Mouse (Mus musculus) hindbrain, embryonic 13.5 days (tissue): ENCODE measurements around the gene Cryzl1. TPM values are rescaled to one million over a fixed set of nuclear protein-coding genes. Genes with fewer than 3 reads are reported as not detected.

ENCODE experiments used
- ATAC-seq: fragments of 200-750 bp; cut with Nextera tagmentation; 2 replicates; pipeline ENCODE4 v1.8.0; 2017; ENCODE audit warnings: moderate TSS enrichment; ENCODE audit not compliant: low FRiP score
- H3K27ac ChIP-seq: fragments of 300-500 bp; sonication (generic); 2 replicates; pipeline ENCODE4 v1.5.1; 2015; ENCODE audit warnings: inconsistent platforms, mild to moderate bottlenecking, moderate library complexity
- H3K27me3 ChIP-seq: fragments of 300-500 bp; sonication (generic); 2 replicates; pipeline ENCODE4 v1.6.1; 2015; ENCODE audit warnings: mild to moderate bottlenecking, inconsistent platforms
- H3K36me3 ChIP-seq: fragments of 300-500 bp; sonication (generic); 2 replicates; pipeline ENCODE4 v1.6.1; 2015; ENCODE audit warnings: mild to moderate bottlenecking, inconsistent platforms
- H3K4me1 ChIP-seq: fragments of 300-500 bp; sonication (generic); replicated peaks from 2 replicates; pipeline ENCODE4 v1.6.1; 2015; ENCODE audit warnings: inconsistent platforms
- H3K4me2 ChIP-seq: fragments of 300-500 bp; sonication (generic); 2 replicates; pipeline ENCODE4 v1.6.1; 2015; ENCODE audit warnings: inconsistent platforms, mild to moderate bottlenecking, moderate library complexity
- H3K4me3 ChIP-seq: fragments of 300-500 bp; sonication (generic); 2 replicates; pipeline ENCODE4 v1.5.1; 2015; ENCODE audit warnings: mild to moderate bottlenecking, inconsistent platforms
- H3K9ac ChIP-seq: fragments of 300-500 bp; sonication (generic); 2 replicates; pipeline ENCODE4 v1.6.1; 2015; ENCODE audit warnings: mild to moderate bottlenecking, inconsistent platforms
- H3K9me3 ChIP-seq: fragments of 300-500 bp; sonication (generic); 2 replicates; pipeline ENCODE4 v1.6.1; 2016; ENCODE audit warnings: inconsistent platforms
- WGBS: fragments of 180-500 bp; shearing (Covaris S2); methylation state at CpG from one replicate; pipeline ENCODE4 v1.1.7; 2015; 5-methylcytosine and 5-hydroxymethylcytosine counted together
- polyA plus RNA-seq: library from polyadenylated mRNA; unstranded; fragments of >200 nt; fragmentation: Nextera tagmentation; extraction: Ambion mirVana; gene quantifications from 2 replicates; pipeline ENCODE4 v1.2.1, GENCODE M21; 2015

The Cryzl1 gene
- polyA plus RNA-seq, 1 experiment from 2014 or later: 95.5 TPM

DNA sequence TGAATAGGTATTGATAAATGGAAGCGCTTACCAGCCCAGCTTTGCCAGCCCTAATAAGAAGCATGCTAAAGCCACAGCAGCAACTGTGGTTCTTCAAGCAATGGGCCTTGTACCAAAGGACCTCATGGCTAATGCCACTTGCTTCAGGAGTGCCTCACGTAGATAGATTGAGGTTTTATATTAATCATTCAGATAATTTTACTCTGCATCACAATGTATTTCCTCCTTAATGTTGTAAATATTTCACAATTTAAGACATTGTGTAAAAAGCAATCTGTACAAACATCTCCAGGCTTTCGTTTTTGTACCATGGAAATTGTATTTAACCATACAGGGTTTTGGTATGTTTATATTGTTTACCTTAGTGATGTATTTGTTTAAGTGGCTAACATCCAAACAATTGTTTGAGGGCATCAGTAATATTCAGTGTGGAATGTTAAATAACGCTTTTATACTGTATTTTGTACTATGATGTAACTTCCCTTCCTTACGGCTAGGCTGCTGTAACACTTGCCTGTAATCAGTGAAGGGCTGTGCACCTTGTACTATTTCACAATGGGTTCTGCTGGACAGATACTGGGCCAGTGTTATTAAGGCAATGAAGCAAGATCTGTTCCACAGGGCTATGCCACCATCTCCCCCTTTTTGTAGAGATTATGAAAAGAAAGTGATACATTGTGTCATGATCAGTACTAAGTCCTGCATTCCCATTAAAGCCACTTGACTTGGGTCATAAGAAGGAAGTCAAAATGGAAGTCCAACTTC is 50.4 kb downstream of the Cryzl1 start:
- ATAC-seq: no peak

DNA sequence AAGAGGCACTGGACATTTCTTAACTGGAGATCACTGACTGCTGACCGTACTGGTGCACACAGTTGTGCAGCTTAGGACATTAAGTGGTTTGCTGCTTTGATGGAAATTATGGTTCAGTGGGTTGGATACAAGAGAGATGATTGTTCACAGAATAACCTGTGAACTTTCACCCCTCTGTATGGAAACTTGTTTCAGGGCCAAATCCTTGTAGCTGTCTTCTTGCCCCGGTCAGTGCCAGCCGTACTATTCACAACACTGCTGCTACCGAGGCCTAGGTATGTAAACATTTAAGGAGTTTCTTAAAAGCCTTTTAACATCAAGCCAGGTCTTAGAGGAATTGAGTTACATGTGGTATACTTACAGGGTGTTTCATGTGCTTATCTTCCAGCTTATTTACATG is 54.3 kb downstream of the Cryzl1 start:
- H3K4me2 ChIP-seq: no peak overlapping the region
- WGBS: 93% methylated on average over 4 of the region's 4 CpGs
- no peak overlapping the region for H3K4me3 ChIP-seq
- no peak overlapping the region for H3K27ac ChIP-seq
- ATAC-seq: no peak
- no peaks in the 10 kb centered on the region for H3K27me3 ChIP-seq
- no peaks in the 10 kb centered on the region for H3K9me3 ChIP-seq
- peaks cover 83% of the 10 kb centered on the region for H3K36me3 ChIP-seq
- H3K9ac ChIP-seq: no peak overlapping the region
- H3K4me1 ChIP-seq: no peaks in the 10 kb centered on the region

More for the DNA sequence above, 50.4 kb downstream of the Cryzl1 start:
- no peak overlapping the region for H3K4me3 ChIP-seq
- H3K27me3 ChIP-seq: no peaks in the 10 kb centered on the region
- no peak overlapping the region for H3K4me2 ChIP-seq
- H3K27ac ChIP-seq: no peak overlapping the region
- no peaks in the 10 kb centered on the region for H3K9me3 ChIP-seq
- 94% methylated on average over 5 of the region's 5 CpGs for WGBS
- no peak overlapping the region for H3K9ac ChIP-seq
- H3K4me1 ChIP-seq: no peaks in the 10 kb centered on the region
- H3K36me3 ChIP-seq: peaks cover 84% of the 10 kb centered on the region

DNA sequence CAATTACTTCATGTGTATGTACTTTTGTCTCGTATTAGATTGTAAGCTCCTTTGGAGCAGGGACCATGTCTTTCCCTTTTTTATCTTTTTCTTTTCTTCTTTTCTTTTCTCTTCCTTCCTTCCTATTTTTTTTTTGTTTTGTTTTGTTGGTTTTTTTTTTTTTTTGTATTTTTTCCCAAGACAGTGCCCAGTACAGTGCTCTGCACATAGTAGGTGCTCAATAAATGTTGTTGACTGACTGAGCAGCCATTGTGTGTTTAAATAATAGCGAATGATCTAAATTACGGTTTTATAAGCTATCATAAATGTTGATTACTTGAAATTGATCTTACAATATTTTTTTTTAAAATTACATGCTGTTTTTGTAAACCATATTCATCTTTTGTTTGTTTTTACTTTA is 65.0 kb downstream of the Cryzl1 start:
- WGBS: 97% methylated on average over 3 of the region's 3 CpGs
- Histone ChIP-seq H3K27me3 (no peaks in the 10 kb centered on the region), H3K4me1 (peaks cover 10% of the 10 kb centered on the region), H3K4me2 (no peak overlapping the region), H3K36me3 (peaks cover 82% of the 10 kb centered on the region), H3K9me3 (no peaks in the 10 kb centered on the region), H3K27ac (no peak overlapping the region), H3K4me3 (no peak overlapping the region), H3K9ac (no peak overlapping the region)
- no peak for ATAC-seq

DNA sequence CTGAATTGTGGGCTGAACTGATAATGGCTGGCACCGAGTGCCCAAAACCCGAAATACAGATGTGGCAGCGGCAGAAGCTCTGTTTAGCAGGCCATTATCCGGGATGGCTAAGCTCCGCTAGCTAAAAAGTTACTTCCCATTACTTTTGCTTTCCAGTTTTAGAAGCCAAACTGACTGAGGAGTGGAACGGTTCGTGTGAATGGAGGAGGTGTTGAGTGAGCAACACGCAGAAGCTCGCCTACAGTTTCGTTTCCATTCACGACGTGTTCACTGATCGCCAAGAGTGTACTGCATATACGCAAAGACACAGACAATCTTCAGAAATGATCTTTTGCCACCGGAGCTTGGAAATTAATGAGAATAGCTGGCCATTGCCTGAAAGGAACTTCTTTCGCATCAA is 66.4 kb downstream of the Cryzl1 start:
- ATAC-seq: no peak
- WGBS: 95% methylated on average over 16 of the region's 16 CpGs

DNA sequence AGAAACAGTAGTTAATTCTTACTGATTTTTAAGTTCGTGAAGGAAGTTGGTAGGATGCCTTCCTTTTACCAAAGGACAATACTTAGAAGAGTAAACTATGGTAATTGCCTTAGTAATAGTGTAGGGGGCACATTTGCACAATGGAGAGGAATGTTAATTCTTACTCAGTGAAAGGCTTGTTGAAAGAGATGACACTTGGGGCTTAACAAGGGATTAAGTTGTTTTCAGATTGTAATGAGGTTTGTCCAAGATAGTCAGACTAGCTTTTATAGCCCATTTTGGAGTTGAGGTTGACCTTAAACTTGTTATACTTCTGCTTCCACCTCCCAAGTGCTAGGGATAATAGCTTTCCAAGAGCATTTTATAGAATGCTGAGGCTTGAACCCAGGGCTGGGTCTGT is 67.4 kb downstream of the Cryzl1 start:
- no peak overlapping the region for H3K4me3 ChIP-seq
- peaks cover 91% of the 10 kb centered on the region for H3K36me3 ChIP-seq
- no peaks in the 10 kb centered on the region for H3K27me3 ChIP-seq
- no peak for ATAC-seq
- WGBS: 55% methylated on average over 1 of the region's 1 CpGs
- H3K27ac ChIP-seq: no peak overlapping the region
- H3K9ac ChIP-seq: no peak overlapping the region
- H3K4me2 ChIP-seq: no peak overlapping the region
- no peaks in the 10 kb centered on the region for H3K9me3 ChIP-seq
- H3K4me1 ChIP-seq: peaks cover 10% of the 10 kb centered on the region

More for the DNA sequence above, 66.4 kb downstream of the Cryzl1 start:
- Histone ChIP-seq H3K27me3 (no peaks in the 10 kb centered on the region), H3K9me3 (no peaks in the 10 kb centered on the region), H3K4me3 (no peak overlapping the region), H3K9ac (no peak overlapping the region), H3K27ac (no peak overlapping the region), H3K4me1 (peaks cover 10% of the 10 kb centered on the region), H3K36me3 (peaks cover 91% of the 10 kb centered on the region), H3K4me2 (no peak overlapping the region)

DNA sequence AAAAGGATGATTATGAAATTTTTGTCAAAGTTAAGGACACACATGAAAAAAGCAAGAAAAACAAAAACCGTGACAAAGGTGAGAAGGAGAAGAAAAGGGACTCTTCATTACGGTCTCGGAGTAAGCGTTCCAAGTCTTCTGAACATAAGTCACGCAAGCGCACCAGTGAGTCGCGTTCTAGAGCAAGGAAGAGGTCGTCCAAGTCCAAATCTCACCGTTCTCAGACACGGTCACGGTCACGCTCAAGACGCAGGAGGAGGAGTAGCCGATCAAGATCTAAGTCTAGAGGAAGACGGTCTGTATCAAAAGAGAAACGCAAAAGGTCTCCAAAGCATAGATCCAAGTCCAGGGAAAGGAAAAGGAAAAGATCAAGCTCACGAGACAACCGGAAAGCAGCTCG is 69.0 kb downstream of the Cryzl1 start:
- 97% methylated on average over 20 of the region's 20 CpGs for WGBS
- Histone ChIP-seq H3K4me3 (no peak overlapping the region), H3K9ac (no peak overlapping the region), H3K27ac (no peak overlapping the region), H3K27me3 (no peaks in the 10 kb centered on the region), H3K36me3 (peaks cover 91% of the 10 kb centered on the region), H3K4me1 (peaks cover 10% of the 10 kb centered on the region), H3K4me2 (no peak overlapping the region), H3K9me3 (no peaks in the 10 kb centered on the region)
- no peak for ATAC-seq

DNA sequence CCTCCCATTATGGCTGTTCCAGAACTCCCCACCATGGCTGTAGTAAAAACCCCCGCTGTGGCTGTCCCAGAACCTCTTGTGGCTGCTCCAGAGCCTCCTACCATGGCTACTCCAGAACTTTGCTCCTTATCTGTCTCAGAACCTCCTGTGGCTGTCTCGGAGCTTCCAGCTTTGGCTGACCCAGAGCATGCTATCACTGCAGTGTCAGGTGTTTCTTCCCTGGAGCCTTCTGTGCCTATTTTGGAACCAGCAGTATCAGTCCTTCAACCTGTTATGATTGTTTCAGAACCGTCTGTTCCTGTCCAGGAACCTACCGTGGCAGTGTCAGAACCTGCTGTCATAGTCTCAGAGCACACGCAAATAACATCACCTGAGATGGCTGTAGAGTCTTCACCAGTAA is 70.3 kb downstream of the Cryzl1 start:
- Histone ChIP-seq H3K4me2 (no peak overlapping the region), H3K36me3 (peaks cover 89% of the 10 kb centered on the region), H3K9ac (no peak overlapping the region), H3K9me3 (no peaks in the 10 kb centered on the region), H3K27me3 (no peaks in the 10 kb centered on the region), H3K4me3 (no peak overlapping the region), H3K27ac (no peak overlapping the region), H3K4me1 (peaks cover 10% of the 10 kb centered on the region)
- ATAC-seq: no peak
- 95% methylated on average over 5 of the region's 5 CpGs for WGBS

DNA sequence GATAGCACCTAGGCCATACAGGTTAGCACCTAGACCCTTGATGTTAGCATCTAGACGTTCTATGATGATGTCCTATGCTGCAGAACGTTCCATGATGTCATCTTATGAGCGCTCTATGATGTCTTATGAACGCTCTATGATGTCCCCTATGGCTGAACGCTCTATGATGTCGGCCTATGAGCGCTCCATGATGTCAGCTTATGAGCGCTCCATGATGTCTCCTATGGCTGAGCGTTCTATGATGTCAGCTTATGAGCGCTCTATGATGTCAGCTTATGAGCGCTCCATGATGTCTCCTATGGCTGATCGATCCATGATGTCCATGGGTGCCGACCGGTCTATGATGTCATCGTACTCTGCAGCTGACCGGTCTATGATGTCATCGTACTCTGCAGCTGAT is 71.5 kb downstream of the Cryzl1 start:
- H3K4me3 ChIP-seq: no peak overlapping the region
- H3K27ac ChIP-seq: no peak overlapping the region
- H3K27me3 ChIP-seq: no peaks in the 10 kb centered on the region
- H3K36me3 ChIP-seq: peaks cover 82% of the 10 kb centered on the region
- WGBS: 98% methylated on average over 17 of the region's 17 CpGs
- peaks cover 13% of the 10 kb centered on the region for H3K4me1 ChIP-seq
- 0 out of 2 replicates have a peak, but pooled peaks have one; percentile 46 for ATAC-seq
- H3K9ac ChIP-seq: no peak overlapping the region
- no peaks in the 10 kb centered on the region for H3K9me3 ChIP-seq
- H3K4me2 ChIP-seq: no peak overlapping the region

DNA sequence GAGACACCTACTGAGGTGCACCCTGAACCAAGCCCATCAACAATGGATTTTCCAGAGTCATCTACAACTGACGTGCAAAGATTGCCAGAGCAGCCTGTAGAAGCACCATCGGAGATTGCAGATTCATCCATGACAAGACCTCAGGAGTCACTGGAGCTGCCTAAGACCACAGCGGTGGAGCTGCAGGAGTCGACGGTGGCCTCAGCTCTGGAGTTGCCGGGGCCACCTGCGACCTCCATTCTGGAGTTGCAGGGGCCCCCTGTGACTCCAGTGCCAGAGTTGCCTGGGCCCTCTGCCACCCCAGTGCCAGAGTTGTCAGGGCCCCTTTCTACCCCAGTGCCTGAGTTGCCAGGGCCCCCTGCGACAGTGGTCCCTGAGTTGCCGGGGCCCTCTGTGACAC is 73.5 kb downstream of the Cryzl1 start:
- Histone ChIP-seq H3K4me1 (peaks cover 10% of the 10 kb centered on the region), H3K4me2 (no peak overlapping the region), H3K27me3 (no peaks in the 10 kb centered on the region), H3K9me3 (no peaks in the 10 kb centered on the region), H3K9ac (no peak overlapping the region), H3K36me3 (peaks cover 73% of the 10 kb centered on the region), H3K27ac (no peak overlapping the region), H3K4me3 (no peak overlapping the region)
- ATAC-seq: no peak
- 97% methylated on average over 9 of the region's 9 CpGs for WGBS

DNA sequence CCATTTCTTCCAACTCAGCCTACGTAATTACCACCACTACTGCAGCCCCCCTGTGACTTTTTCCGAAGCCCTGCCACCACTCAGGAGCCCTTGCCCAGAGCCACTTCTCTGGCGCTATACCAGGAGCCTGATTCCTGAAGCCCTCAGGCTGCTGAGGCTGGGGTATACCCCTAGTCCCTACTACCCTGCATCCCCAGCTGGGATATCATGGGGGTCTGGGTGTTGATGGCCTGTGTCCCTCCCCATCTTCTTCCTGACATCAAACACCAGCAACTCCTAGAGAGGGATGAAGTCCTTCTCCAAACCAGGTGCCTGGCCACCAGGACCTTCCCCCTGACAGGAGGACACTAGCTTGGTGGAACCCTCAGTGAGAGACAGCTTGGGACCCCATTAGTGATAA is 76.6 kb downstream of the Cryzl1 start:
- Histone ChIP-seq H3K4me1 (peaks cover 19% of the 10 kb centered on the region), H3K9me3 (no peaks in the 10 kb centered on the region), H3K4me2 (no peak overlapping the region), H3K36me3 (peaks cover 42% of the 10 kb centered on the region), H3K4me3 (no peak overlapping the region), H3K9ac (no peak overlapping the region), H3K27me3 (no peaks in the 10 kb centered on the region), H3K27ac (no peak overlapping the region)
- ATAC-seq: no peak
- 93% methylated on average over 3 of the region's 3 CpGs for WGBS

DNA sequence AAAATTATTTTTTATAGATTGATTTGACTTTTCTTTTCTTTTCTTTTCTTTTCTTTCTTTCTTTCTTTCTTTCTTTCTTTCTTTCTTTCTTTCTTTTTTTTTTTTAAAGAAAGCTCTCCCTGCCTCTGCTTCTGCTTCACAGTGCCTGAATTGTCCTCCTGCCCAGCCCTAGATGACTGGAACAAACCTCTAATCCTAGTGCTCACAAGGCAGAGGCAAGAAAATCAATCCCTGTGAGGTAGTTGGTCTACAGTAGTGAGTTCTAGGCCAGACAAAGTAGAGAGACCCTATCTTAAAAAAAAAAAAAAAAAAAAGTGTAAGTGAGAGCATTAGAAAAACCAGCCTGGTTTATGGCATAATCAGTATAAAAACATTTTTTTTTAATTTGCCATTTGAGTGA is 79.0 kb downstream of the Cryzl1 start:
- H3K4me1 ChIP-seq: peaks cover 25% of the 10 kb centered on the region
- peak overlapping the region; percentile 40 for H3K4me2 ChIP-seq
- no peak overlapping the region for H3K27ac ChIP-seq
- H3K9ac ChIP-seq: no peak overlapping the region
- no peaks in the 10 kb centered on the region for H3K27me3 ChIP-seq
- H3K36me3 ChIP-seq: peaks cover 17% of the 10 kb centered on the region
- H3K9me3 ChIP-seq: no peaks in the 10 kb centered on the region
- H3K4me3 ChIP-seq: no peak overlapping the region
- ATAC-seq: no peak

DNA sequence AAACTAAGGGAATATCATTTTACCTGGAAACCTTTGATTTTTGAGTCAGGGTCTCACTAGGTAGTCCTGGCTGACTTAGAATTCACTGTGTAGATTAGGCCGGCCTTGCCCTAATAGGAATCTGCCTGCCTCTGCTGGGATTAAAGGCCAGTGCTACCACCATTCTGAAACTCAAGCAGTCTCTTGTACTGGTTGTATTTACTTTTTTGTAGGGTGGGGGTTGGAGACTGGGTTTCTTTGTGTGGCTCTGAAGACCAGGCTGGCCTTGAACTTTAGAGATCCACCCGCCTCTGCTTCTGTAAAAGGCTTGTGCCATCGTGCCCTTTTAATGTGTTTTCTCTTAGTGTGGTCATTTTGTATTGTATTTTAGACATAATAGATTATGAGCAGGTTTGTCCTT is 79.5 kb downstream of the Cryzl1 start:
- WGBS: 66% methylated on average over 3 of the region's 3 CpGs

DNA sequence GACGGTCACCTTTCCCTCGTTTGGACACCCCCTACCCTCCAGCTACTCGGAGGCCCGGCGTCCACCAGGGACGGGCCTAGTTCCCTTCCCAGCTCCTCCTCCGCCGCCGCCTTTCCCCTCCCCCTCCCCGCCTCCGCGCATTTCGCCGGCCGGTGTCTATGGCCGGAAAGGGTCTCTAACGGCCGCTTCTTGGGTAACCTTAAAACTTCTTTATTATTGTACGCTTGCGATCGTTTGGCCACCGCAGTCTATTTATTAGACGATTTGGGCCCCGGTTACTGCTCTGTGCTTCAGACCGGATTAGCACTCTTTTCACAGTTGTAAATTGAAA is 80.6 kb downstream of the Cryzl1 start:
- peak overlapping the region; percentile 86 for H3K9ac ChIP-seq
- H3K4me2 ChIP-seq: peak overlapping the region; percentile 92
- peak overlapping the region; percentile 73 for H3K4me3 ChIP-seq
- WGBS: under 1% methylated on average over 25 of the region's 25 CpGs
- no peaks in the 10 kb centered on the region for H3K27me3 ChIP-seq
- peaks cover 25% of the 10 kb centered on the region for H3K4me1 ChIP-seq
- peaks cover 11% of the 10 kb centered on the region for H3K36me3 ChIP-seq
- no peaks in the 10 kb centered on the region for H3K9me3 ChIP-seq
- ATAC-seq: peak; percentile 63
- peak overlapping the region; percentile 99 for H3K27ac ChIP-seq

More for the DNA sequence above, 79.5 kb downstream of the Cryzl1 start:
- ATAC-seq: no peak
- no peak overlapping the region for H3K27ac ChIP-seq
- H3K9me3 ChIP-seq: no peaks in the 10 kb centered on the region
- H3K36me3 ChIP-seq: peaks cover 16% of the 10 kb centered on the region
- H3K27me3 ChIP-seq: no peaks in the 10 kb centered on the region
- H3K9ac ChIP-seq: peak overlapping the region; percentile 62
- H3K4me1 ChIP-seq: peaks cover 25% of the 10 kb centered on the region
- peak overlapping the region; percentile 92 for H3K4me2 ChIP-seq
- peak overlapping the region; percentile 73 for H3K4me3 ChIP-seq
